Comparison of ENCODE assay signal across 8 mouse cellular contexts in genomic region chr1:168431711-168432231, GRCm38 (mm10). TPM values are rescaled to one million over a fixed set of nuclear protein-coding genes. Genes with fewer than 3 reads are reported as not detected.
DNase-seq lines count a peak whose midpoint lies in the region; ATAC-seq and TF ChIP-seq lines count a peak whose summit lies in the region.

No protein-coding gene starts in this region.

- H3K4me3 ChIP-seq in heart, embryonic 11.5 days (ENCODE audit: low read depth, low read length): peak overlapping the region; percentile 72
- H3K4me3 ChIP-seq in E14TG2a.4 (replicated peaks; ENCODE audit: low read length): peak overlapping the region; percentile 75
- peak overlapping the region; percentile 19 for H3K4me3 ChIP-seq in cortical plate, adult 2 months (ENCODE audit: insufficient read depth, low read length)
- H3K4me3 ChIP-seq in heart, embryonic 14.5 days (ENCODE audit: control insufficient read depth in 1 of 2, insufficient read depth in 1 of 2, low read depth in 1 of 2, low read length in 2 of 2): peak overlapping the region; percentile 57 to 68
- H3K4me3 ChIP-seq in limb, embryonic 13.5 days: peak overlapping the region; percentile 86
- H3K4me3 ChIP-seq in neural tube, embryonic 13.5 days: peak overlapping the region; percentile 91

- H3K9me3 ChIP-seq in heart, embryonic 11.5 days (replicated peaks; ENCODE audit: control insufficient read depth, low read length): no peaks in the 10 kb centered on the region
- no peaks in the 10 kb centered on the region for H3K9me3 ChIP-seq in E14TG2a.4 (ENCODE audit: low read length)
- H3K9me3 ChIP-seq in heart, embryonic 14.5 days (ENCODE audit: control insufficient read depth, low read length): no peaks in the 10 kb centered on the region
- no peaks in the 10 kb centered on the region for H3K9me3 ChIP-seq in limb, embryonic 13.5 days
- H3K9me3 ChIP-seq in neural tube, embryonic 13.5 days: no peaks in the 10 kb centered on the region

- no peaks in the 10 kb centered on the region for H3K36me3 ChIP-seq in heart, embryonic 11.5 days (ENCODE audit: control insufficient read depth, insufficient read depth, low read length)
- no peaks in the 10 kb centered on the region for H3K36me3 ChIP-seq in E14TG2a.4 (ENCODE audit: insufficient read depth, low read length)
- no peaks in the 10 kb centered on the region for H3K36me3 ChIP-seq in heart, embryonic 14.5 days (ENCODE audit: control insufficient read depth, insufficient read depth, low read length)
- no peaks in the 10 kb centered on the region for H3K36me3 ChIP-seq in limb, embryonic 13.5 days
- no peaks in the 10 kb centered on the region for H3K36me3 ChIP-seq in neural tube, embryonic 13.5 days

- TF ChIP-seq CTCF in E14TG2a.4 (conservative IDR thresholded peaks at IDR 0.05; ENCODE audit: low read length): no peak
- TF ChIP-seq CTCF in cortical plate, adult 2 months (IDR thresholded peaks at IDR 0.05; ENCODE audit: extremely low read depth, insufficient read depth, low read length): no peak

- H3K27ac ChIP-seq in heart, embryonic 11.5 days (ENCODE audit: low read depth, low read length): peak overlapping the region; percentile 95
- H3K27ac ChIP-seq in cortical plate, adult 2 months (ENCODE audit: insufficient read depth, low read length): no peak overlapping the region
- peak overlapping the region; percentile 89 to 97 for H3K27ac ChIP-seq in heart, embryonic 14.5 days (replicated peaks in 1 of 2; ENCODE audit: control insufficient read depth in 1 of 2, insufficient read depth in 1 of 2, low read depth in 2 of 2, low read length in 2 of 2)
- peak overlapping the region; percentile 98 for H3K27ac ChIP-seq in limb, embryonic 13.5 days
- H3K27ac ChIP-seq in neural tube, embryonic 13.5 days (replicated peaks): peak overlapping the region; percentile 98

- peak; percentile 75; the same call in 1 of the 2 replicates for TF ChIP-seq POLR2A in cortical plate, adult 2 months (IDR thresholded peaks at IDR 0.05; ENCODE audit: extremely low read depth, insufficient read depth, low read length)

- H3K27me3 ChIP-seq in heart, embryonic 11.5 days (ENCODE audit: control insufficient read depth, insufficient read depth, low read length): no peaks in the 10 kb centered on the region
- 0 out of 2 replicates have a peak, but pooled peaks cover 3% of the 10 kb centered on the region for H3K27me3 ChIP-seq in E14TG2a.4 (ENCODE audit: insufficient read depth, low read length)
- H3K27me3 ChIP-seq in heart, embryonic 14.5 days (ENCODE audit: control insufficient read depth, insufficient read depth, low read length): no peaks in the 10 kb centered on the region
- peaks cover 7% of the 10 kb centered on the region for H3K27me3 ChIP-seq in limb, embryonic 13.5 days
- H3K27me3 ChIP-seq in neural tube, embryonic 13.5 days: no peaks in the 10 kb centered on the region

- peak overlapping the region; percentile 90 for H3K9ac ChIP-seq in heart, embryonic 11.5 days (ENCODE audit: low read depth, low read length)
- H3K9ac ChIP-seq in heart, embryonic 14.5 days (ENCODE audit: low read length): peak overlapping the region; percentile 88
- H3K9ac ChIP-seq in limb, embryonic 13.5 days: peak overlapping the region; percentile 92
- peak overlapping the region; percentile 98 for H3K9ac ChIP-seq in neural tube, embryonic 13.5 days

- 0% methylated on average over 13 of the region's 14 CpGs for WGBS in heart, embryonic 11.5 days (ENCODE audit: insufficient replicate concordance)
- WGBS in heart, embryonic 14.5 days: 0% methylated on average over 14 of the region's 14 CpGs
- under 1% methylated on average over 14 of the region's 14 CpGs for WGBS in limb, embryonic 13.5 days
- 0% methylated on average over 13 of the region's 14 CpGs for WGBS in neural tube, embryonic 13.5 days

- peak; percentile 81 for ATAC-seq in heart, embryonic 11.5 days (replicated peaks; ENCODE audit: insufficient number of reproducible peaks, low FRiP score, low TSS enrichment)
- ATAC-seq in heart, embryonic 14.5 days (ENCODE audit: insufficient number of reproducible peaks, insufficient read depth, low FRiP score, low read depth): peak; percentile 73
- peak; percentile 90 for ATAC-seq in limb, embryonic 13.5 days (ENCODE audit: low FRiP score, low read depth)
- peak; percentile 93 for ATAC-seq in neural tube, embryonic 13.5 days (ENCODE audit: low read depth)

- peaks cover 10% of the 10 kb centered on the region for H3K4me1 ChIP-seq in heart, embryonic 11.5 days (ENCODE audit: control insufficient read depth, insufficient read depth, low read length)
- H3K4me1 ChIP-seq in E14TG2a.4 (replicated peaks; ENCODE audit: low read depth, low read length): peaks cover 18% of the 10 kb centered on the region
- no peaks in the 10 kb centered on the region for H3K4me1 ChIP-seq in cortical plate, adult 2 months (ENCODE audit: control insufficient read depth, insufficient read depth, low read length)
- peaks cover 0 to 16% of the 10 kb centered on the region in 2 experiments; a peak in 3 of 4 replicates for H3K4me1 ChIP-seq in heart, embryonic 14.5 days (ENCODE audit: control insufficient read depth in 2 of 2, insufficient read depth in 2 of 2, low read length in 2 of 2)
- H3K4me1 ChIP-seq in limb, embryonic 13.5 days: peaks cover 19% of the 10 kb centered on the region
- peaks cover 24% of the 10 kb centered on the region for H3K4me1 ChIP-seq in neural tube, embryonic 13.5 days (replicated peaks)

- peak overlapping the region; percentile 84 for H3K4me2 ChIP-seq in heart, embryonic 11.5 days
- H3K4me2 ChIP-seq in heart, embryonic 14.5 days (ENCODE audit: low read length): peak overlapping the region; percentile 83
- H3K4me2 ChIP-seq in limb, embryonic 13.5 days (replicated peaks): peak overlapping the region; percentile 72
- H3K4me2 ChIP-seq in neural tube, embryonic 13.5 days: peak overlapping the region; percentile 75

- no peak for DNase-seq in heart, adult 9 months (ENCODE audit: low spot score in 2 of 2)
- DNase-seq in thymus, postnatal 36 days: no peak

RNA-seq across cellular contexts. Expression of gene Pbx1, which starts 0.3 kb away (rescaled TPM):
- polyA plus RNA-seq in heart, embryonic 11.5 days (2014; fragmentation: Nextera tagmentation; extraction: Ambion mirVana): 25.0 and 33.5 TPM in 2 replicates
- 63.4 and 65.5 TPM in 2 replicates for polyA plus RNA-seq in cortical plate, adult 2 months (2012; rRNA removed)
- 27.3 and 30.7 TPM in 2 replicates for polyA plus RNA-seq in heart, embryonic 14.5 days (2014; fragmentation: Nextera tagmentation; extraction: Ambion mirVana)
- polyA plus RNA-seq in limb, embryonic 13.5 days (2015; fragmentation: Nextera tagmentation; extraction: Ambion mirVana): 31.6 and 33.0 TPM in 2 replicates
- polyA plus RNA-seq in neural tube, embryonic 13.5 days (2015; fragmentation: Nextera tagmentation; extraction: Ambion mirVana): 34.4 and 37.0 TPM in 2 replicates

Comparison
In these comparisons a context has a peak if more than half of its experiments do, and no peak if none do; other contexts are left out.
1. H3K4me3 ChIP-seq: peak in every context shown above with its lines; median percentile 91 in neural tube, embryonic 13.5 days; 86 in limb, embryonic 13.5 days; 75 in E14TG2a.4; 72 in heart, embryonic 11.5 days; 62 in heart, embryonic 14.5 days; 19 in cortical plate, adult 2 months.